Comparison of ENCODE assay signal across 30 mouse cellular contexts in the genomic region with DNA sequence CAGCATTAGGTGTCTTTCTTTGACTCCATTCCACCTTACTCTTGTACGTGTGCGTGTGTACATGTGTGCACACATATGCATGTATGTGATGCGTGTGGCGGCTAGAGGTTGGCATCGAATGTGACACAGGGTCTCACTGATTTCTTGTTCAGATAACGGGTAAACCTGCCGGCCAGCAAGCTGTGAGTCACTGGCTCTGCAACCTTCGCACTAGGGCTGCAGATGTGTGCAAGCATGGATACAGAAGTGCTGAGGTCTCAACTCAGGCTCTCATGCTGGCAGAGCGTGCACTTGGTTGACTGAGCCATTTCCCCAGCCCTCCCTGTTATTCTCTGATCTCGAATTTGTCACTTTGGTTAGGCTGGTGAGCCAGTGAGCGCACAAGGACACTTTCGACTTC. TPM values are rescaled to one million over a fixed set of nuclear protein-coding genes. Genes with fewer than 3 reads are reported as not detected.
A peak's percentile ranks its signal among the peaks of the same experiment; 100 is the strongest.
DNase-seq lines count a peak whose midpoint lies in the region; ATAC-seq and TF ChIP-seq lines count a peak whose summit lies in the region.
"Had no signal": no experiment of that assay in that cellular context is flagged by ENCODE, and none has a peak within 500 bp of the region (broad histone marks: within the 10 kb centered on the region; RNA-seq: fewer than 3 reads in every experiment).

No protein-coding gene starts in this region.

- 85% methylated on average over 12 of the region's 12 CpGs for WGBS in intestine, embryonic 16.5 days
- 87% methylated on average over 12 of the region's 12 CpGs for WGBS in intestine, embryonic 15.5 days
- WGBS in spleen, adult 2 months, result 91% methylated on average over 12 of the region's 12 CpGs
- 72% methylated on average over 12 of the region's 12 CpGs for WGBS in liver, embryonic 13.5 days (ENCODE audit: insufficient replicate concordance)
- WGBS in thymus, adult 2 months, result 94% methylated on average over 12 of the region's 12 CpGs

- TF ChIP-seq CTCF in spleen, adult 2 months (IDR thresholded peaks at IDR 0.05; ENCODE audit: extremely low read depth, insufficient read depth, insufficient read length, insufficient replicate concordance), result no peak
- TF ChIP-seq CTCF in thymus, adult 2 months (IDR thresholded peaks at IDR 0.05; ENCODE audit: borderline replicate concordance, control insufficient read depth, extremely low read depth, insufficient read depth, low read length, poor library complexity), result no peak

- no peaks in the 10 kb centered on the region for H3K36me3 ChIP-seq in intestine, embryonic 16.5 days (ENCODE audit: control insufficient read depth, insufficient read depth, low read length)
- no peaks in the 10 kb centered on the region for H3K36me3 ChIP-seq in intestine, embryonic 15.5 days
- peaks cover 3% of the 10 kb centered on the region for H3K36me3 ChIP-seq in spleen, adult 2 months (ENCODE audit: control insufficient read depth, insufficient read depth, low read length)
- H3K36me3 ChIP-seq in liver, embryonic 13.5 days, result peaks cover 5% of the 10 kb centered on the region; the same call in 1 of the 2 replicates
- H3K36me3 ChIP-seq in thymus, adult 2 months (ENCODE audit: control insufficient read depth, insufficient read depth, low read length), result no peaks in the 10 kb centered on the region
- H3K36me3 ChIP-seq: forebrain, embryonic 15.5 days; midbrain, embryonic 12.5 days; neural tube, embryonic 13.5 days; stomach, embryonic 15.5 days had no signal

- peaks cover 21% of the 10 kb centered on the region for H3K4me1 ChIP-seq in intestine, embryonic 16.5 days (ENCODE audit: control insufficient read depth, insufficient read depth, low read length)
- H3K4me1 ChIP-seq in intestine, embryonic 15.5 days (replicated peaks), result peaks cover 20% of the 10 kb centered on the region
- H3K4me1 ChIP-seq in spleen, adult 2 months (ENCODE audit: control insufficient read depth, insufficient read depth, insufficient read length), result peaks cover 25% of the 10 kb centered on the region; the same call in 1 of the 2 replicates
- peaks cover 87% of the 10 kb centered on the region for H3K4me1 ChIP-seq in liver, embryonic 13.5 days (replicated peaks)
- peaks cover 19% of the 10 kb centered on the region for H3K4me1 ChIP-seq in thymus, adult 2 months (replicated peaks; ENCODE audit: control insufficient read depth, insufficient read depth, low read length)

- no peak overlapping the region for H3K4me2 ChIP-seq in intestine, embryonic 16.5 days (ENCODE audit: low read depth, low read length)
- no peak overlapping the region for H3K4me2 ChIP-seq in intestine, embryonic 15.5 days (replicated peaks)
- no peak overlapping the region for H3K4me2 ChIP-seq in liver, embryonic 13.5 days
- H3K4me2 ChIP-seq: embryonic facial prominence, embryonic 13.5 days; forebrain, embryonic 15.5 days; heart, embryonic 13.5 days; limb, embryonic 15.5 days; midbrain, embryonic 12.5 days; neural tube, embryonic 13.5 days; stomach, embryonic 15.5 days had no signal

- H3K27me3 ChIP-seq in intestine, embryonic 16.5 days (replicated peaks; ENCODE audit: control insufficient read depth, insufficient read depth, low read length), result no peaks in the 10 kb centered on the region
- no peaks in the 10 kb centered on the region for H3K27me3 ChIP-seq in intestine, embryonic 15.5 days (replicated peaks)
- no peaks in the 10 kb centered on the region for H3K27me3 ChIP-seq in spleen, adult 2 months (ENCODE audit: control insufficient read depth, insufficient read depth, low read length)
- H3K27me3 ChIP-seq in liver, embryonic 13.5 days, result no peaks in the 10 kb centered on the region
- H3K27me3 ChIP-seq in thymus, adult 2 months (ENCODE audit: control insufficient read depth, insufficient read depth, low read length), result no peaks in the 10 kb centered on the region
- H3K27me3 ChIP-seq: forebrain, embryonic 15.5 days; heart, embryonic 13.5 days; limb, embryonic 15.5 days; midbrain, embryonic 12.5 days; neural tube, embryonic 13.5 days; stomach, embryonic 15.5 days had no signal

- 0 out of 2 replicates have a peak overlapping the region, but pooled peaks have one; percentile 3 for H3K9ac ChIP-seq in intestine, embryonic 16.5 days (ENCODE audit: low read depth, low read length)
- no peak overlapping the region for H3K9ac ChIP-seq in intestine, embryonic 15.5 days
- peak overlapping the region; percentile 1; the same call in 1 of the 2 replicates for H3K9ac ChIP-seq in liver, embryonic 13.5 days
- H3K9ac ChIP-seq: forebrain, embryonic 15.5 days; heart, embryonic 13.5 days; limb, embryonic 15.5 days; midbrain, embryonic 12.5 days; neural tube, embryonic 13.5 days; stomach, embryonic 15.5 days had no signal

- no peaks in the 10 kb centered on the region for H3K9me3 ChIP-seq in intestine, embryonic 16.5 days (ENCODE audit: control insufficient read depth, low read length)
- no peaks in the 10 kb centered on the region for H3K9me3 ChIP-seq in intestine, embryonic 15.5 days
- H3K9me3 ChIP-seq in liver, embryonic 13.5 days (replicated peaks), result no peaks in the 10 kb centered on the region
- H3K9me3 ChIP-seq: embryonic facial prominence, embryonic 13.5 days; forebrain, embryonic 10.5 days; forebrain, embryonic 15.5 days; heart, embryonic 13.5 days; limb, embryonic 10.5 days; limb, embryonic 15.5 days; midbrain, embryonic 12.5 days; neural tube, embryonic 13.5 days; stomach, embryonic 15.5 days had no signal

- H3K4me3 ChIP-seq in intestine, embryonic 16.5 days (ENCODE audit: low read length), result no peak overlapping the region
- no peak overlapping the region for H3K4me3 ChIP-seq in intestine, embryonic 15.5 days (replicated peaks)
- H3K4me3 ChIP-seq in spleen, adult 2 months (ENCODE audit: extremely low read depth, insufficient read depth, insufficient read length), result no peak overlapping the region
- H3K4me3 ChIP-seq in liver, embryonic 13.5 days (replicated peaks), result no peak overlapping the region
- no peak overlapping the region for H3K4me3 ChIP-seq in thymus, adult 2 months (ENCODE audit: control insufficient read depth, insufficient read depth, low read length)
- H3K4me3 ChIP-seq: embryonic facial prominence, embryonic 13.5 days; forebrain, embryonic 10.5 days; forebrain, embryonic 15.5 days; heart, adult 2 months; heart, embryonic 13.5 days; limb, embryonic 10.5 days; limb, embryonic 15.5 days; midbrain, embryonic 12.5 days; myocyte; neural tube, embryonic 13.5 days; stomach, embryonic 15.5 days had no signal

- no peak for DNase-seq in spleen, adult 2 months (ENCODE audit: low read depth in 1 of 2, low spot score in 2 of 2)
- DNase-seq in spleen, postnatal 4 days (ENCODE audit: low spot score in 2 of 2), result no peak
- DNase-seq in liver, embryonic 13.5 days, result no peak
- DNase-seq in heart, adult 18-20 months, result no peak
- DNase-seq in thymus, adult 2 months, result no peak
- DNase-seq: adrenal gland, postnatal 36 days; cerebellum, adult 18-20 months; cerebellum, postnatal 10 days; gastrocnemius, postnatal 25 days; heart, adult 2 months; heart, postnatal 10 days; kidney, postnatal 14 days; layer of hippocampus, adult 9-11 months; lung, adult 18-20 months; lung, postnatal 4 days; thymus, postnatal 14 days had no signal

- peak overlapping the region; percentile 39 for H3K27ac ChIP-seq in intestine, embryonic 16.5 days (ENCODE audit: low read length)
- H3K27ac ChIP-seq in intestine, embryonic 15.5 days, result no peak overlapping the region
- 0 out of 2 replicates have a peak overlapping the region, but pooled peaks have one; percentile 20 for H3K27ac ChIP-seq in spleen, adult 2 months (ENCODE audit: insufficient read depth, low read length)
- 0 out of 2 replicates have a peak overlapping the region, but pooled peaks have one; percentile 21 for H3K27ac ChIP-seq in liver, embryonic 13.5 days
- H3K27ac ChIP-seq in thymus, adult 2 months (ENCODE audit: control insufficient read depth, insufficient read depth, low read length), result no peak overlapping the region
- H3K27ac ChIP-seq: embryonic facial prominence, embryonic 13.5 days; forebrain, embryonic 10.5 days; forebrain, embryonic 15.5 days; heart, adult 2 months; heart, embryonic 13.5 days; limb, embryonic 10.5 days; limb, embryonic 15.5 days; midbrain, embryonic 12.5 days; neural tube, embryonic 13.5 days; stomach, embryonic 15.5 days had no signal

- TF ChIP-seq POLR2A in spleen, adult 2 months (IDR thresholded peaks at IDR 0.05; ENCODE audit: low read depth, low read length), result no peak
- TF ChIP-seq POLR2A in thymus, adult 2 months (IDR thresholded peaks at IDR 0.05; ENCODE audit: control insufficient read depth, extremely low read depth, insufficient read depth, low read length, poor library complexity), result no peak

- no peak for ATAC-seq in intestine, embryonic 16.5 days
- no peak for ATAC-seq in intestine, embryonic 15.5 days
- ATAC-seq in liver, embryonic 13.5 days (ENCODE audit: low read depth), result no peak
- ATAC-seq: forebrain, embryonic 15.5 days; hindbrain, embryonic 16.5 days; lung, postnatal 0 days had no signal

RNA-seq across cellular contexts. Expression of gene Ccdc12, which starts 3.2 kb away (rescaled TPM):
- 168 and 188 TPM in 2 replicates for polyA plus RNA-seq in intestine, embryonic 16.5 days (2015; fragmentation: Nextera tagmentation; extraction: Ambion mirVana)
- 162 and 166 TPM in 2 replicates for polyA plus RNA-seq in intestine, embryonic 15.5 days (2015; fragmentation: Nextera tagmentation; extraction: Ambion mirVana)
- polyA plus RNA-seq in spleen, adult 2 months (2012; rRNA removed), result 103 and 110 TPM in 2 replicates
- 84.4 and 86.3 TPM in 2 replicates for polyA plus RNA-seq in liver, embryonic 13.5 days (2015; fragmentation: Nextera tagmentation; extraction: Ambion mirVana)
- total RNA-seq in heart, adult 18-20 months (2021), result 10 to 100 TPM; 57.3 to 61.5 TPM
- polyA plus RNA-seq in thymus, adult 2 months (2012; rRNA removed), result 105 and 152 TPM in 2 replicates

RNA-seq across cellular contexts. Expression of gene Nbeal2, which starts 5.6 kb away (rescaled TPM):
- polyA plus RNA-seq in intestine, embryonic 16.5 days (2015; fragmentation: Nextera tagmentation; extraction: Ambion mirVana), result 4.0 and 4.2 TPM in 2 replicates
- 3.6 and 4.9 TPM in 2 replicates for polyA plus RNA-seq in intestine, embryonic 15.5 days (2015; fragmentation: Nextera tagmentation; extraction: Ambion mirVana)
- polyA plus RNA-seq in spleen, adult 2 months (2012; rRNA removed), result 78.9 and 82.2 TPM in 2 replicates
- 1.6 and 2.1 TPM in 2 replicates for polyA plus RNA-seq in liver, embryonic 13.5 days (2015; fragmentation: Nextera tagmentation; extraction: Ambion mirVana)
- total RNA-seq in heart, adult 18-20 months (2021), result 1 to 10 TPM; 6.8 to 7.6 TPM
- polyA plus RNA-seq in thymus, adult 2 months (2012; rRNA removed), result 297 and 301 TPM in 2 replicates

RNA-seq across cellular contexts. Expression of gene Nradd, which starts 35.3 kb away (rescaled TPM):
- polyA plus RNA-seq in intestine, embryonic 16.5 days (2015; fragmentation: Nextera tagmentation; extraction: Ambion mirVana), result 25.7 and 28.4 TPM in 2 replicates
- 27.0 and 29.0 TPM in 2 replicates for polyA plus RNA-seq in intestine, embryonic 15.5 days (2015; fragmentation: Nextera tagmentation; extraction: Ambion mirVana)
- 5.2 and 5.5 TPM in 2 replicates for polyA plus RNA-seq in spleen, adult 2 months (2012; rRNA removed)
- 2.7 and 2.8 TPM in 2 replicates for polyA plus RNA-seq in liver, embryonic 13.5 days (2015; fragmentation: Nextera tagmentation; extraction: Ambion mirVana)
- total RNA-seq in heart, adult 18-20 months (2021), result 1 to 10 TPM; 1.4 to 2.0 TPM
- 9.2 and 13.2 TPM in 2 replicates for polyA plus RNA-seq in thymus, adult 2 months (2012; rRNA removed)

Comparison
In these comparisons a context has a peak if more than half of its experiments do, and no peak if none do; other contexts are left out.
1. H3K27ac ChIP-seq: peak in intestine, embryonic 16.5 days (single experiment), spleen, adult 2 months (single experiment) and liver, embryonic 13.5 days (single experiment); none in intestine, embryonic 15.5 days (single experiment) and thymus, adult 2 months (single experiment).
2. RNA of gene Nbeal2, which starts 5.6 kb away (polyA plus RNA-seq): 297 to 301 TPM in thymus, adult 2 months and 78.9 to 82.2 TPM in spleen, adult 2 months; 4.0 to 4.2 TPM in intestine, embryonic 16.5 days, 3.6 to 4.9 TPM in intestine, embryonic 15.5 days and 1.6 to 2.1 TPM in liver, embryonic 13.5 days; every median in the first group is over 10 times any median in the second.